Mouse (Mus musculus): ENCODE data around the gene Ptcd2. TPM values are rescaled to one million over a fixed set of nuclear protein-coding genes. Genes with fewer than 3 reads are reported as not detected.

The Ptcd2 gene
- polyA plus RNA-seq, 1 experiment from 2014 or later: 41.4 TPM

- Histone ChIP-seq H3K27ac (replicated peaks) (peak overlapping the region; percentile 65; the same call in 1 of the 2 replicates), H3K4me3 (replicated peaks) (no peak overlapping the region), H3K36me3 (no peaks in the 10 kb centered on the region), H3K9ac (no peak overlapping the region), H3K9me3 (replicated peaks) (no peaks in the 10 kb centered on the region), H3K27me3 (no peaks in the 10 kb centered on the region), H3K4me1 (peaks cover 10% of the 10 kb centered on the region), H3K4me2 (replicated peaks) (no peak overlapping the region)
- peak; percentile 51 for ATAC-seq (ENCODE audit: insufficient number of reproducible peaks, low FRiP score, low TSS enrichment, low read depth)
- 65% methylated on average over 11 of the region's 11 CpGs for WGBS
Measured at GRCm38 (mm10) chr13:99304365-99304764, 40.1 kb downstream of the Ptcd2 start.

- 18% methylated on average over 5 of the region's 5 CpGs for WGBS
- ATAC-seq (ENCODE audit: insufficient number of reproducible peaks, low FRiP score, low TSS enrichment, low read depth): no peak
- peak overlapping the region; percentile 65; the same call in 1 of the 2 replicates for H3K27ac ChIP-seq (replicated peaks)
Measured at GRCm38 (mm10) chr13:99303846-99304245, 40.7 kb downstream of the Ptcd2 start.

GRCm38 (mm10) chr13:99299921-99300320 is 44.6 kb downstream of the Ptcd2 start:
- Histone ChIP-seq H3K36me3 (no peaks in the 10 kb centered on the region), H3K27ac (replicated peaks) (no peak overlapping the region), H3K9ac (no peak overlapping the region), H3K27me3 (no peaks in the 10 kb centered on the region), H3K4me2 (replicated peaks) (no peak overlapping the region), H3K4me1 (peaks cover 10% of the 10 kb centered on the region), H3K9me3 (replicated peaks) (no peaks in the 10 kb centered on the region), H3K4me3 (replicated peaks) (no peak overlapping the region)
- WGBS: 74% methylated on average over 5 of the region's 5 CpGs
- no peak for ATAC-seq (ENCODE audit: insufficient number of reproducible peaks, low FRiP score, low TSS enrichment, low read depth)

More at GRCm38 (mm10) chr13:99303846-99304245, 40.7 kb downstream of the Ptcd2 start:
- Histone ChIP-seq H3K36me3 (no peaks in the 10 kb centered on the region), H3K4me2 (replicated peaks) (no peak overlapping the region), H3K4me1 (peaks cover 10% of the 10 kb centered on the region), H3K9ac (no peak overlapping the region), H3K27me3 (no peaks in the 10 kb centered on the region), H3K9me3 (replicated peaks) (no peaks in the 10 kb centered on the region), H3K4me3 (replicated peaks) (no peak overlapping the region)

- Histone ChIP-seq H3K36me3 (no peaks in the 10 kb centered on the region), H3K4me2 (replicated peaks) (no peak overlapping the region), H3K27me3 (no peaks in the 10 kb centered on the region), H3K9me3 (replicated peaks) (no peaks in the 10 kb centered on the region), H3K27ac (replicated peaks) (no peak overlapping the region), H3K4me1 (no peaks in the 10 kb centered on the region; the same call in 1 of the 2 replicates), H3K9ac (no peak overlapping the region), H3K4me3 (replicated peaks) (no peak overlapping the region)
- 93% methylated on average over 13 of the region's 13 CpGs for WGBS
- no peak for ATAC-seq (ENCODE audit: insufficient number of reproducible peaks, low FRiP score, low TSS enrichment, low read depth)
Measured at GRCm38 (mm10) chr13:99294176-99294575, 50.3 kb downstream of the Ptcd2 start.

DNA sequence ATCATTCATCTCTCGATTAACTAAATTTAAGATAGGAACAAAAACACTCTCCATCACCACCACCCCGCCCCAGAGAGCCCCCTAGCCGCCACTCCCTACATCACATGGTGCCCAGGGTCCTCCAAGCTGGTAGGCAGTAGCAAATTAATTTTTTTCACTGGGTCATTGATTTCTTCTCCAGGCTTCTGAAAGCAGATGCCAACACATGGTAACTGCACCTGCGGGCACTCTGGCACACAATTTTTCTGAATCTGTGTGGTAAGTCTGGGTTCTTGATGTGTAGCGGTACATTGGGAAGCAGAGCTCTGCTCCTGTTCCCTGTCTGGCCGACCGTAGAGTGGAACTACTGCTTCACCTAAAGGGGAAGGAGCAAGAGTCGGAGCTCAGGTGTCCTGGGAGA is 53.7 kb downstream of the Ptcd2 start:
- H3K4me3 ChIP-seq (replicated peaks): no peak overlapping the region
- no peak overlapping the region for H3K9ac ChIP-seq
- no peaks in the 10 kb centered on the region for H3K4me1 ChIP-seq
- no peaks in the 10 kb centered on the region for H3K36me3 ChIP-seq
- no peak overlapping the region for H3K4me2 ChIP-seq (replicated peaks)
- no peak overlapping the region for H3K27ac ChIP-seq (replicated peaks)
- no peaks in the 10 kb centered on the region for H3K27me3 ChIP-seq
- ATAC-seq (ENCODE audit: insufficient number of reproducible peaks, low FRiP score, low TSS enrichment, low read depth): no peak
- no peaks in the 10 kb centered on the region for H3K9me3 ChIP-seq (replicated peaks)
- WGBS: 90% methylated on average over 8 of the region's 8 CpGs

DNA sequence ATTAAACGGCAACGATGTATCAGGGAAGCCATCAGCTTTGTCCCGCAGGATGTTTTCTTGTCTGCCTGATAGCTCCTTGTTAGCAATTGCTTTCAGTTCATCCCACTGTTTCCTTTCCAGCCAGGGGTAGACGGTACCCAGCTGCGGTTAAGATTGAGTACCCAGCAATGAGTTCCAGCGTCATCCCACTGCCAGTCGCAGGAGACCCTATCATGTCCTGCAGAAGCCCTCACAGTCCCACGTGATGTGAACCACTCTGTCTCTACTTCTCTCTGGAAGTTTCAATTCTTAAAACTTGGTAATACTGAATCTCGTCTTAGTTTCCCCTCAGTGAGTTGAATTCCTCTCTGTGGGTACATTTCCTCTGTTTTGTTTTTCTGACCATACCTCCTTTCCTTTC is 56.7 kb downstream of the Ptcd2 start:
- 79% methylated on average over 9 of the region's 9 CpGs for WGBS
- no peak for ATAC-seq (ENCODE audit: insufficient number of reproducible peaks, low FRiP score, low TSS enrichment, low read depth)
- no peak overlapping the region for H3K4me2 ChIP-seq (replicated peaks)

DNA sequence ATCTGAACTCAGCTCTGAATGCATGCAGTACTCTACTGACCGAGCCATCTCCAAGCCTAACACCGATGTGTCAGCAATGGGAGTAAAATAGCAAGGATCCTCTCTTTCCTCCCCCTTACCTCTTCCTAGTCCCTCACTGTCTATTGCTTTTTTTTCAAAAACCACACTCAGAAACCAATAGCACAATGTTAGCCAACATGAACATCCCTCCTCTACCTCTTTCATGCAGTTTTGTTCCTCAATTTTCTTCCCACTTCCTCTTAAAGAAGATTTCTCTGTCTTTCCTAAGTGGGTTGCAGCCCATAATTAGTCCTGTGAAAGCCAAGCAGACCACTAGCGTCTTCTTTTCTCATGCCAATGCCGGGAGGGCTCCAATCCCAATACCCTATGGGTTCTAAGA is 57.3 kb downstream of the Ptcd2 start:
- ATAC-seq (ENCODE audit: insufficient number of reproducible peaks, low FRiP score, low TSS enrichment, low read depth): no peak
- H3K4me3 ChIP-seq (replicated peaks): no peak overlapping the region
- no peaks in the 10 kb centered on the region for H3K36me3 ChIP-seq
- H3K9me3 ChIP-seq (replicated peaks): no peaks in the 10 kb centered on the region
- peaks cover 9% of the 10 kb centered on the region for H3K4me1 ChIP-seq
- 90% methylated on average over 4 of the region's 4 CpGs for WGBS
- no peak overlapping the region for H3K27ac ChIP-seq (replicated peaks)
- no peak overlapping the region for H3K9ac ChIP-seq
- no peaks in the 10 kb centered on the region for H3K27me3 ChIP-seq
- H3K4me2 ChIP-seq (replicated peaks): no peak overlapping the region

More for the DNA sequence above, 56.7 kb downstream of the Ptcd2 start:
- H3K36me3 ChIP-seq: no peaks in the 10 kb centered on the region
- no peak overlapping the region for H3K9ac ChIP-seq
- H3K4me3 ChIP-seq (replicated peaks): no peak overlapping the region
- H3K27me3 ChIP-seq: no peaks in the 10 kb centered on the region
- H3K4me1 ChIP-seq: peaks cover 9% of the 10 kb centered on the region
- no peaks in the 10 kb centered on the region for H3K9me3 ChIP-seq (replicated peaks)
- no peak overlapping the region for H3K27ac ChIP-seq (replicated peaks)

DNA sequence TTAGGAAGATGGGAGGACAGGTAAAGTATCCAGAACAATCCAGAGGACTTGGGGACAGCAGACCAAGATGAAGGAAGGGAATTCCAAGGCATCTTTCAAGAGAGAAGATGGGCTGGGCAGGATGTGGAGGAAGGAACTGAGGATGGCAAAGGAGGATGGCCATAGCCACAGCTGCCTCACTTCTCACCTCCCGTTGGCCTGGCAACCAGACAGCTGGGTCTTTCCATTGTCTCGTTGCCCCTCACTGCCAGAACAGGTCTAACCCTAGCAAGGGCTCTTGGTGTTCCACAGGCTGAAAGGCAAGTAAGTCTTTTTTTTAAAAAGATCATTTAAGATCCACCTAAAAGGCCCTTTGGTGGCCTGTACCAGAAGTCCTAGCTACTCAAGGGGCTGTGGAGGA is 59.3 kb downstream of the Ptcd2 start:
- WGBS: 75% methylated on average over 2 of the region's 2 CpGs
- no peak overlapping the region for H3K27ac ChIP-seq (replicated peaks)
- ATAC-seq (ENCODE audit: insufficient number of reproducible peaks, low FRiP score, low TSS enrichment, low read depth): no peak

GRCm38 (mm10) chr13:99284400-99285160 is 59.9 kb downstream of the Ptcd2 start:
- Histone ChIP-seq H3K4me2 (replicated peaks) (no peak overlapping the region), H3K4me1 (peaks cover 9% of the 10 kb centered on the region), H3K36me3 (no peaks in the 10 kb centered on the region), H3K9me3 (replicated peaks) (no peaks in the 10 kb centered on the region), H3K4me3 (replicated peaks) (no peak overlapping the region), H3K27ac (replicated peaks) (0 out of 2 replicates have a peak overlapping the region, but pooled peaks have one; percentile 14), H3K27me3 (no peaks in the 10 kb centered on the region), H3K9ac (no peak overlapping the region)
- no peak for ATAC-seq (ENCODE audit: insufficient number of reproducible peaks, low FRiP score, low TSS enrichment, low read depth)
- 62% methylated on average over 21 of the region's 21 CpGs for WGBS

More for the DNA sequence above, 59.3 kb downstream of the Ptcd2 start:
- Histone ChIP-seq H3K9me3 (replicated peaks) (no peaks in the 10 kb centered on the region), H3K36me3 (no peaks in the 10 kb centered on the region), H3K4me2 (replicated peaks) (no peak overlapping the region), H3K4me3 (replicated peaks) (no peak overlapping the region), H3K27me3 (no peaks in the 10 kb centered on the region), H3K9ac (no peak overlapping the region), H3K4me1 (peaks cover 9% of the 10 kb centered on the region)

DNA sequence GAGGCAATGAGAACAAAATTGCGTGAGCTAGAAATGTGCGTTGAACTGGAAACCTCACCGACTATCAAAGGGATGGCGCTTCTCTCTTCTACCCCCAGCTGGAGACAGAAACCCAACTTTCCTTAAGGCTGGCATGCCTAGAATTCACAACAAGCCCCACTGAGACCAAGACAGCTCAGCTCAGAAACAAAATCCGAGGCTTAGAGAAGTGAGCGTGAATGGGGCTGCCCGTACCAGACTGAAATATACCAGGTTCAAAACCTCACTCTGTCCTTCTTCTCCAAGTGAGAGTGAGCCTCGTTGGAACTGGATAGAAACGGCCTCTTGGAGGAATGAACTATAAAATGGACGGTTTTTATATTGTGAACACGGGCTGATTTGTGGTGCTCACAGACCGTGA is 60.6 kb downstream of the Ptcd2 start:
- H3K9me3 ChIP-seq (replicated peaks): no peaks in the 10 kb centered on the region
- WGBS: 72% methylated on average over 12 of the region's 12 CpGs
- 0 out of 2 replicates have a peak overlapping the region, but pooled peaks have one; percentile 14 for H3K27ac ChIP-seq (replicated peaks)
- no peak overlapping the region for H3K4me2 ChIP-seq (replicated peaks)
- ATAC-seq (ENCODE audit: insufficient number of reproducible peaks, low FRiP score, low TSS enrichment, low read depth): no peak
- H3K36me3 ChIP-seq: no peaks in the 10 kb centered on the region
- H3K9ac ChIP-seq: no peak overlapping the region
- H3K4me1 ChIP-seq: peaks cover 9% of the 10 kb centered on the region
- H3K27me3 ChIP-seq: no peaks in the 10 kb centered on the region
- H3K4me3 ChIP-seq (replicated peaks): no peak overlapping the region

DNA sequence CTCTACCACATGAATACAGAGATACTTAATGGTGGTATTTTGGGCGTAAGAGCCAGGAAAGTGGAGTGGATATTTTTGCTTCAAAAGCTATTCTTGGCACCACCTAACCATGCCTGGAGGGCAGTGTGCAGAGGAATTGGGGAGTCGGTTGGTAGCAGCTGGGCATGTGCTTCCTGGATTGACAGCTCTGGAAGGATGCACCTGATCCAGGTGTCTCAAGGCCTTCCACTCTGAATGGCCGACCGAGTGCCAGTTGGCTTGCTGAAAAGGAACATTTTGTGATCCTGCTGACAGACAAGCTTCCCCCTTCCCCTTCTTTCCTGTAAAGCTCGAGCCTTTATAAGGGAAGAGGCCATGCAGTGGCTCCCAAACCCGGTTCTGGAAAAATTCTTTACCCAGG is 61.5 kb downstream of the Ptcd2 start:
- WGBS: 58% methylated on average over 6 of the region's 6 CpGs
- no peaks in the 10 kb centered on the region for H3K27me3 ChIP-seq
- no peak overlapping the region for H3K4me2 ChIP-seq (replicated peaks)
- H3K4me3 ChIP-seq (replicated peaks): no peak overlapping the region
- H3K9me3 ChIP-seq (replicated peaks): no peaks in the 10 kb centered on the region
- H3K36me3 ChIP-seq: no peaks in the 10 kb centered on the region
- H3K4me1 ChIP-seq: peaks cover 9% of the 10 kb centered on the region
- no peak for ATAC-seq (ENCODE audit: insufficient number of reproducible peaks, low FRiP score, low TSS enrichment, low read depth)
- H3K27ac ChIP-seq (replicated peaks): no peak overlapping the region
- no peak overlapping the region for H3K9ac ChIP-seq

DNA sequence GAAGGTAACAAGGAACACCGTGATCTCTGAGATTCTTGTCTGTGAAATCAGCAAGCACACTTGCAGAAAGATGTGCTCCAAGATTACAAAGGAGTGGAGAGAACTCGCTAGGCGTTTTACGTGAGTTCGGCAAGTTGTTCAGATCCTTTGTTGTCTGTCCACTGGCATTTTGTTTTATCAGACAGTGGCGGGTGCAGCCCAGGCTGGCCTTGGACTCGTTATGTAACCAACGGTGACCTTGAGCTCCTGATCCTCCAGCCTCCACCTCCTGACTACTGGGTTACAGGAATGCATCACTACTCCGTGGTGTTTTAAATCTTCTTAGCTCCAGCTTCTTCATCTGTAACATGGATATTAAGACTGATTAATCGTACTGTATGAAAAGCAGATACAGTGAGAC is 65.2 kb downstream of the Ptcd2 start:
- H3K27me3 ChIP-seq: no peaks in the 10 kb centered on the region
- no peak for ATAC-seq (ENCODE audit: insufficient number of reproducible peaks, low FRiP score, low TSS enrichment, low read depth)
- H3K4me3 ChIP-seq (replicated peaks): no peak overlapping the region
- WGBS: 64% methylated on average over 10 of the region's 10 CpGs
- no peaks in the 10 kb centered on the region for H3K36me3 ChIP-seq
- peaks cover 1% of the 10 kb centered on the region for H3K4me1 ChIP-seq
- H3K4me2 ChIP-seq (replicated peaks): no peak overlapping the region
- H3K9ac ChIP-seq: no peak overlapping the region
- H3K27ac ChIP-seq (replicated peaks): no peak overlapping the region
- H3K9me3 ChIP-seq (replicated peaks): no peaks in the 10 kb centered on the region
